Mouse (Mus musculus) frontal cortex, postnatal 36 days (tissue): ENCODE results near the gene Spen.

Source experiments
- DNase-seq, 2 experiments: peaks; one replicate each; pipeline ENCODE4 v3.0.0; 2022; ENCODE audit warnings: low spot score in 2 of 2

The Spen gene

GRCm38 (mm10) chr4:141530979-141531378, 7.4 kb downstream of the Spen start:
- DNase-seq = no peak

GRCm38 (mm10) chr4:141528938-141529337, 9.5 kb downstream of the Spen start:
- DNase-seq = no peak

- DNase-seq = no peak
Observed at GRCm38 (mm10) chr4:141526936-141527650, 11.3 kb downstream of the Spen start.

GRCm38 (mm10) chr4:141525940-141526339, 12.5 kb downstream of the Spen start:
- DNase-seq = no peak

GRCm38 (mm10) chr4:141524658-141525057, 13.7 kb downstream of the Spen start:
- no peak for DNase-seq

- DNase-seq = no peak
Observed at GRCm38 (mm10) chr4:141523128-141523527, 15.3 kb downstream of the Spen start.

GRCm38 (mm10) chr4:141518386-141518785, 20.0 kb downstream of the Spen start:
- no peak for DNase-seq

- no peak for DNase-seq
Observed at GRCm38 (mm10) chr4:141514179-141514641, 24.2 kb downstream of the Spen start.

GRCm38 (mm10) chr4:141512145-141512544, 26.3 kb downstream of the Spen start:
- DNase-seq = no peak

- no peak for DNase-seq
Observed at GRCm38 (mm10) chr4:141510457-141510856, 27.9 kb downstream of the Spen start.

- no peak for DNase-seq
Observed at GRCm38 (mm10) chr4:141506893-141507292, 31.5 kb downstream of the Spen start.

- peak; percentile 65 to 70 for DNase-seq
Observed at GRCm38 (mm10) chr4:141506352-141506751, 32.0 kb downstream of the Spen start.

GRCm38 (mm10) chr4:141505810-141506209, 32.6 kb downstream of the Spen start:
- no peak for DNase-seq

GRCm38 (mm10) chr4:141504471-141504870, 33.9 kb downstream of the Spen start:
- DNase-seq = no peak

GRCm38 (mm10) chr4:141502723-141503122, 35.7 kb downstream of the Spen start:
- DNase-seq = peak in 1 of 2 experiments; percentile 25

GRCm38 (mm10) chr4:141501058-141501457, 37.3 kb downstream of the Spen start:
- peak; percentile 21 to 70 for DNase-seq

GRCm38 (mm10) chr4:141500637-141501036, 37.8 kb downstream of the Spen start:
- DNase-seq = no peak

GRCm38 (mm10) chr4:141488670-141489069, 49.7 kb downstream of the Spen start:
- no peak for DNase-seq

GRCm38 (mm10) chr4:141487581-141487980, 50.8 kb downstream of the Spen start:
- DNase-seq = no peak

GRCm38 (mm10) chr4:141484071-141484470, 54.3 kb downstream of the Spen start:
- DNase-seq = no peak

GRCm38 (mm10) chr4:141479411-141479810, 59.0 kb downstream of the Spen start:
- DNase-seq = no peak

GRCm38 (mm10) chr4:141478794-141479193, 59.6 kb downstream of the Spen start:
- no peak for DNase-seq

GRCm38 (mm10) chr4:141478225-141478624, 60.2 kb downstream of the Spen start:
- DNase-seq = no peak

GRCm38 (mm10) chr4:141477681-141478102, 60.7 kb downstream of the Spen start:
- DNase-seq = peak; percentile 71 to 85
